Mouse (Mus musculus): Measurements from ENCODE around the gene Hrk.

GRCm38 (mm10) chr5:118217410-118217809, 53.0 kb downstream of the Hrk start:
- TF ChIP-seq TCF12 (IDR thresholded peaks at IDR 0.05; ENCODE audit: insufficient read depth, poor library complexity, severe bottlenecking) (no peak), USF1 (IDR thresholded peaks at IDR 0.05; ENCODE audit: low read depth) (no peak), MAX (IDR thresholded peaks at IDR 0.05; ENCODE audit: low read depth) (no peak), POLR2A (IDR thresholded peaks at IDR 0.05; ENCODE audit: insufficient read length, low read depth) (no peak), TCF3 (IDR thresholded peaks at IDR 0.05; ENCODE audit: insufficient read length, low read depth) (no peak), E2F4 (IDR thresholded peaks at IDR 0.05; ENCODE audit: insufficient read depth) (no peak), CEBPB (IDR thresholded peaks at IDR 0.05; ENCODE audit: insufficient read depth, poor library complexity, severe bottlenecking) (no peak), POLR2AphosphoS2 (IDR thresholded peaks at IDR 0.05; ENCODE audit: insufficient read length, low read depth) (no peak)
